In the genomic region with DNA sequence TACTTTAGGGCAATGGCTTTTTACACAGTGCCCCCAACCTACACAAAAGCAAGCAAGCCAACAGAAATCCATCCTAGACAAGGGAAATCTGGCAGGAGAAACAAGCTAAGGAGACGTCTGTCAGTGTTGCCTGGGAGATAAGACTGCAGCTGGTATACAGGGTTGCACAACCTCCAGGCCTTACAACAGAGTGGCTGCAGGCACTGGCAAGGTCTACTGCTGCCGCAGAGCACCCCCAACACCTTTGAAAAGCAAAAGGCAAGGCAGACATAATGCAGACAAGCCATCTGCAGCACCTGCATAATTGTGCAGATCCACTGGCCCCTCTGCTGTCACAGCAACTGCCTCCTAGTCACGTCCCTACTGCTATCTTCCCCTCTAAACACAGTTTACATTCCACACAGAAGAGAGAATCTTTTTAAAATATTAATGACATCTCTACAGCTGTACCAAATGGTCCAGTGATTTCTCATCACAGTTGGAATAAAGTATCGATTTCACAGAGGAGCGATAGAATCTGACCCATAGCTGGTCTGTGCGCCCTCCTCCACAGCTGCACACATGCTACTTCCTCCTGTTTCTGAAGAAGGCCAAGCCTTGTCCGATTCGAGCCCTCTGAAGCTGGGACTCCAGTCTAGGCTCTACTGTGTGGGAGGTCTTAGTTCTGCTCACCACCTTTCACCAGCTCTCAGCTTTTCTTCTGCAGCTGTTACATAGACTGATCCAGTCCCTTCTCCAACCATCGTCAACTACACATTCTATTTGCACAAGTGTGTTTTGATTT, we compare ENCODE assay signal across 9 mouse cellular contexts. TPM values are rescaled to one million over a fixed set of nuclear protein-coding genes. Genes with fewer than 3 reads are reported as not detected.
DNase-seq lines count a peak whose midpoint lies in the region; ATAC-seq and TF ChIP-seq lines count a peak whose summit lies in the region.
"Had no signal": no experiment of that assay in that cellular context is flagged by ENCODE, and none has a peak within 500 bp of the region (broad histone marks: within the 10 kb centered on the region; RNA-seq: fewer than 3 reads in every experiment).

No protein-coding gene starts in this region.

- DNase-seq in layer of hippocampus, adult 2 months (ENCODE audit: low spot score in 2 of 2): no peak
- DNase-seq in layer of hippocampus, postnatal 14 days (ENCODE audit: low spot score in 2 of 2): no peak
- DNase-seq in embryo, embryonic 11 days: peak; percentile 41
- peak; percentile 33 for DNase-seq in hindbrain, embryonic 11.5 days (ENCODE audit: low spot score)
- DNase-seq in lung, postnatal 14 days: peak; percentile 43
- DNase-seq in kidney, postnatal 25 days: no peak
- DNase-seq in thymus, postnatal 36 days: no peak
- DNase-seq: liver, embryonic 13.5 days had no signal

- WGBS in hindbrain, embryonic 11.5 days: 49% methylated on average over 9 of the region's 9 CpGs
- 30% methylated on average over 9 of the region's 9 CpGs for WGBS in stomach, embryonic 16.5 days

- no peak overlapping the region for H3K4me2 ChIP-seq in hindbrain, embryonic 11.5 days (replicated peaks; ENCODE audit: low read depth, low read length)
- H3K4me2 ChIP-seq in stomach, embryonic 16.5 days (ENCODE audit: low read depth, low read length): no peak overlapping the region
- H3K4me2 ChIP-seq: liver, embryonic 13.5 days had no signal

- 0 out of 2 replicates have a peak, but pooled peaks cover 2% of the 10 kb centered on the region for H3K4me1 ChIP-seq in hindbrain, embryonic 11.5 days (replicated peaks; ENCODE audit: control insufficient read depth, insufficient read depth, low read length)
- peaks cover 22% of the 10 kb centered on the region for H3K4me1 ChIP-seq in stomach, embryonic 16.5 days (ENCODE audit: control insufficient read depth, insufficient read depth, low read length)

- no peaks in the 10 kb centered on the region for H3K27me3 ChIP-seq in hindbrain, embryonic 11.5 days (ENCODE audit: control insufficient read depth, insufficient read depth, low read length)
- H3K27me3 ChIP-seq in stomach, embryonic 16.5 days (ENCODE audit: control insufficient read depth, insufficient read depth, low read length): no peaks in the 10 kb centered on the region
- H3K27me3 ChIP-seq: liver, embryonic 13.5 days had no signal

- H3K4me3 ChIP-seq in layer of hippocampus, adult 2 months: no peak overlapping the region
- no peak overlapping the region for H3K4me3 ChIP-seq in hindbrain, embryonic 11.5 days (ENCODE audit: low read depth, low read length)
- no peak overlapping the region for H3K4me3 ChIP-seq in stomach, embryonic 16.5 days (replicated peaks; ENCODE audit: low read length)
- H3K4me3 ChIP-seq: liver, embryonic 13.5 days had no signal

- H3K36me3 ChIP-seq in hindbrain, embryonic 11.5 days (ENCODE audit: control insufficient read depth, insufficient read depth, low read length): no peaks in the 10 kb centered on the region
- no peaks in the 10 kb centered on the region for H3K36me3 ChIP-seq in stomach, embryonic 16.5 days (ENCODE audit: control insufficient read depth, insufficient read depth, low read length)
- H3K36me3 ChIP-seq: liver, embryonic 13.5 days had no signal

- peak; percentile 72 for ATAC-seq in hindbrain, embryonic 11.5 days (ENCODE audit: low FRiP score)
- ATAC-seq in stomach, embryonic 16.5 days (ENCODE audit: insufficient read depth, low FRiP score): no peak; the same call in 1 of the 2 replicates

- peak overlapping the region; percentile 27; the same call in 1 of the 2 replicates for H3K9ac ChIP-seq in hindbrain, embryonic 11.5 days (ENCODE audit: low read depth, low read length)
- no peak overlapping the region for H3K9ac ChIP-seq in stomach, embryonic 16.5 days (ENCODE audit: low read length)
- H3K9ac ChIP-seq: liver, embryonic 13.5 days had no signal

- no peaks in the 10 kb centered on the region for H3K9me3 ChIP-seq in hindbrain, embryonic 11.5 days (ENCODE audit: control insufficient read depth, low read length)
- H3K9me3 ChIP-seq in stomach, embryonic 16.5 days (replicated peaks; ENCODE audit: control insufficient read depth, low read length): no peaks in the 10 kb centered on the region
- H3K9me3 ChIP-seq: liver, embryonic 13.5 days had no signal

- TF ChIP-seq CTCF in layer of hippocampus, adult 2 months (conservative IDR thresholded peaks at IDR 0.05): no peak

- H3K27ac ChIP-seq in layer of hippocampus, adult 2 months: peak overlapping the region; percentile 8
- peak overlapping the region; percentile 51; the same call in 1 of the 2 replicates for H3K27ac ChIP-seq in hindbrain, embryonic 11.5 days (ENCODE audit: low read depth, low read length)
- H3K27ac ChIP-seq in stomach, embryonic 16.5 days (ENCODE audit: low read length): peak overlapping the region; percentile 17; the same call in 1 of the 2 replicates
- H3K27ac ChIP-seq: liver, embryonic 13.5 days had no signal

RNA-seq across cellular contexts. Expression of a gene that starts 16.1 kb away (rescaled TPM):
- 1 to 10 TPM; 6.7 to 6.9 TPM for total RNA-seq in layer of hippocampus, adult 2 months (2021)
- 1 to 10 TPM; 5.6 to 7.2 TPM for total RNA-seq in layer of hippocampus, postnatal 14 days (2021)
- 1.5 and 2.0 TPM in 2 replicates for polyA plus RNA-seq in hindbrain, embryonic 11.5 days (2014; fragmentation: Nextera tagmentation; extraction: Ambion mirVana)
- polyA plus RNA-seq in stomach, embryonic 16.5 days (2015; fragmentation: Nextera tagmentation; extraction: Ambion mirVana): 1.4 and 1.5 TPM in 2 replicates

Comparison
In these comparisons a context has a peak if more than half of its experiments do, and no peak if none do; other contexts are left out.
1. DNase-seq: peak in embryo, embryonic 11 days (single experiment), hindbrain, embryonic 11.5 days (single experiment) and lung, postnatal 14 days (single experiment); none in layer of hippocampus, adult 2 months (0 of 2), layer of hippocampus, postnatal 14 days (0 of 2), kidney, postnatal 25 days (0 of 2) and thymus, postnatal 36 days (0 of 2).
2. Peak in every context shown above with its lines, with median percentiles within 50 percentile points of each other: H3K27ac ChIP-seq.